Mouse (Mus musculus) midbrain, postnatal 0 days (tissue): ENCODE measurements around the gene Cldn20. TPM values are rescaled to one million over a fixed set of nuclear protein-coding genes. Genes with fewer than 3 reads are reported as not detected.

ENCODE experiments used
- ATAC-seq: fragments of 200-750 bp; cut with Nextera tagmentation; 2 replicates; pipeline ENCODE4 v1.8.0; 2017; ENCODE audit warnings: moderate number of reproducible peaks, mild to moderate bottlenecking, moderate TSS enrichment, moderate library complexity; ENCODE audit not compliant: low FRiP score
- DNase-seq: peaks from one replicate; pipeline ENCODE4 v3.0.0-alpha.2; 2015; ENCODE audit warnings: low spot score
- H3K27ac ChIP-seq: fragments of 300-500 bp; sonication (generic); 2 replicates; pipeline ENCODE4 v1.5.1; 2014; ENCODE audit warnings: low read depth, mild to moderate bottlenecking, low read length, mixed read lengths
- H3K27me3 ChIP-seq: fragments of 300-500 bp; sonication (generic); 2 replicates; pipeline ENCODE4 v1.6.1; 2014; ENCODE audit warnings: low read length, control low read depth, mixed read lengths; ENCODE audit not compliant: insufficient read depth
- H3K36me3 ChIP-seq: fragments of 300-500 bp; sonication (generic); 2 replicates; pipeline ENCODE4 v1.6.1; 2014; ENCODE audit warnings: low read length, control low read depth, mixed read lengths; ENCODE audit not compliant: insufficient read depth
- H3K4me1 ChIP-seq: fragments of 300-500 bp; sonication (generic); 2 replicates; pipeline ENCODE4 v1.6.1; 2014; ENCODE audit warnings: mild to moderate bottlenecking, control low read depth, antibody characterized with exemption, low read length, mixed read lengths; ENCODE audit not compliant: insufficient read depth
- H3K4me2 ChIP-seq: fragments of 300-500 bp; sonication (generic); 2 replicates; pipeline ENCODE4 v1.6.1; 2014; ENCODE audit warnings: low read depth, mild to moderate bottlenecking, low read length, mixed read lengths; ENCODE audit not compliant: poor library complexity, severe bottlenecking
- H3K4me3 ChIP-seq: fragments of 300-500 bp; sonication (generic); 2 replicates; pipeline ENCODE4 v1.5.1; 2014; ENCODE audit warnings: low read depth, mild to moderate bottlenecking, low read length, moderate library complexity
- H3K9ac ChIP-seq: fragments of 300-500 bp; sonication (generic); replicated peaks from 2 replicates; pipeline ENCODE4 v1.6.1; 2014; ENCODE audit warnings: mild to moderate bottlenecking, low read length, moderate library complexity, mixed read lengths; ENCODE audit not compliant: poor library complexity, severe bottlenecking
- H3K9me3 ChIP-seq: fragments of 300-500 bp; sonication (generic); 2 replicates; pipeline ENCODE4 v1.6.1; 2016; ENCODE audit warnings: low read length, control low read depth
- CTCF ChIP-seq: IDR thresholded peaks from 2 replicates; pipeline ENCODE4 v1.5.1; 2016; ENCODE audit warnings: antibody characterized with exemption, mild to moderate bottlenecking
- WGBS: fragments of 180-500 bp; shearing (Covaris S2); extraction: QIAGEN DNeasy Blood & Tissue Kit; methylation state at CpG from one replicate; pipeline ENCODE4 v1.1.7; 2014; 5-methylcytosine and 5-hydroxymethylcytosine counted together
- polyA plus RNA-seq: library from polyadenylated mRNA; unstranded; fragments of >200 nt; fragmentation: Nextera tagmentation; extraction: Ambion mirVana; gene quantifications from 2 replicates; pipeline ENCODE4 v1.2.1, GENCODE M21; 2015
- total RNA-seq: library from RNA; depleted of rRNA; stranded (reverse); fragments of >200 nt; gene quantifications from 2 replicates; pipeline ENCODE4 v1.2.3, GENCODE M21; 2014

Cldn20 gene
- total and polyA plus RNA-seq, 2 experiments from 2014 or later = 0.25 to 1.8 TPM

- no peak overlapping the region for H3K9ac ChIP-seq
- H3K4me2 ChIP-seq = no peak overlapping the region
- DNase-seq = no peak
- 93% methylated on average over 8 of the region's 8 CpGs for WGBS
- H3K36me3 ChIP-seq = no peaks in the 10 kb centered on the region
- no peak for ATAC-seq
- no peaks in the 10 kb centered on the region for H3K9me3 ChIP-seq
- no peak for TF ChIP-seq CTCF
- no peaks in the 10 kb centered on the region for H3K27me3 ChIP-seq
- H3K4me3 ChIP-seq = no peak overlapping the region
- no peak overlapping the region for H3K27ac ChIP-seq
- H3K4me1 ChIP-seq = no peaks in the 10 kb centered on the region
Observed at GRCm38 (mm10) chr17:3499468-3499867, 32.9 kb upstream of the Cldn20 start.

DNA sequence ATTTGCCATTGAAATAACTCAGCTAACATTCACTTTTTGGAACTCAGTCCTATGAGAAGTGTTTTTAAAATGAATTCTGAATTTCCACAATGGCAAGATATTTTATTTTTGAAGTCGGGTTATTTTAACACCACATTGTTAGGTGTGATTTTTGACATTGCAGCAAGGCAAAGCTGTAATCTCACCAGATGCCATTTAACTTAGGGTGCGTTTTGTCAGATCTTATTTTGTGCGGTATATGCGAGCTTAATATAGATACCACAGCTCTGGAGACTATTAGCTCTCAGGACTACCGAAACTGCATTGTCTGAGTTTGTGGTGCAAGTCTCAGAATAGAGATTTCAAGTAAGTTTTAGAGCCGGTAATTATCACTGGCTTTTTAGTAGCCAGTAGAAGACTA, 32.3 kb upstream of the Cldn20 start:
- DNase-seq = no peak
- 90% methylated on average over 6 of the region's 6 CpGs for WGBS
- ATAC-seq = no peak

GRCm38 (mm10) chr17:3500936-3501335, 31.4 kb upstream of the Cldn20 start:
- ATAC-seq = no peak
- H3K9me3 ChIP-seq = no peaks in the 10 kb centered on the region
- 88% methylated on average over 4 of the region's 4 CpGs for WGBS

More for the DNA sequence above, 32.3 kb upstream of the Cldn20 start:
- no peak for TF ChIP-seq CTCF
- no peaks in the 10 kb centered on the region for H3K36me3 ChIP-seq
- H3K4me1 ChIP-seq = no peaks in the 10 kb centered on the region
- no peak overlapping the region for H3K4me3 ChIP-seq
- no peak overlapping the region for H3K27ac ChIP-seq
- H3K4me2 ChIP-seq = no peak overlapping the region
- no peak overlapping the region for H3K9ac ChIP-seq
- H3K27me3 ChIP-seq = no peaks in the 10 kb centered on the region
- H3K9me3 ChIP-seq = no peaks in the 10 kb centered on the region

GRCm38 (mm10) chr17:3505711-3506110, 26.6 kb upstream of the Cldn20 start:
- DNase-seq (no peak), ATAC-seq (no peak)
- Histone ChIP-seq H3K27me3 (no peaks in the 10 kb centered on the region), H3K4me2 (no peak overlapping the region), H3K36me3 (no peaks in the 10 kb centered on the region), H3K9ac (no peak overlapping the region), H3K4me3 (no peak overlapping the region), H3K4me1 (no peaks in the 10 kb centered on the region), H3K27ac (no peak overlapping the region), H3K9me3 (no peaks in the 10 kb centered on the region)
- no peak for TF ChIP-seq CTCF
- WGBS = 86% methylated on average over 1 of the region's 1 CpGs

More at GRCm38 (mm10) chr17:3500936-3501335, 31.4 kb upstream of the Cldn20 start:
- H3K4me3 ChIP-seq = no peak overlapping the region
- no peaks in the 10 kb centered on the region for H3K27me3 ChIP-seq
- no peaks in the 10 kb centered on the region for H3K36me3 ChIP-seq
- H3K27ac ChIP-seq = no peak overlapping the region
- no peak overlapping the region for H3K4me2 ChIP-seq
- no peak overlapping the region for H3K9ac ChIP-seq
- peak; percentile 31; the same call in 1 of the 2 replicates for TF ChIP-seq CTCF
- H3K4me1 ChIP-seq = no peaks in the 10 kb centered on the region
- no peak for DNase-seq

GRCm38 (mm10) chr17:3506508-3506907, 25.8 kb upstream of the Cldn20 start:
- H3K27ac ChIP-seq = no peak overlapping the region
- H3K4me3 ChIP-seq = no peak overlapping the region
- H3K4me1 ChIP-seq = no peaks in the 10 kb centered on the region
- H3K4me2 ChIP-seq = no peak overlapping the region
- DNase-seq (no peak), ATAC-seq (no peak)
- no peaks in the 10 kb centered on the region for H3K36me3 ChIP-seq
- H3K27me3 ChIP-seq = no peaks in the 10 kb centered on the region
- no peaks in the 10 kb centered on the region for H3K9me3 ChIP-seq
- no peak for TF ChIP-seq CTCF
- WGBS = 90% methylated on average over 8 of the region's 8 CpGs
- no peak overlapping the region for H3K9ac ChIP-seq

DNA sequence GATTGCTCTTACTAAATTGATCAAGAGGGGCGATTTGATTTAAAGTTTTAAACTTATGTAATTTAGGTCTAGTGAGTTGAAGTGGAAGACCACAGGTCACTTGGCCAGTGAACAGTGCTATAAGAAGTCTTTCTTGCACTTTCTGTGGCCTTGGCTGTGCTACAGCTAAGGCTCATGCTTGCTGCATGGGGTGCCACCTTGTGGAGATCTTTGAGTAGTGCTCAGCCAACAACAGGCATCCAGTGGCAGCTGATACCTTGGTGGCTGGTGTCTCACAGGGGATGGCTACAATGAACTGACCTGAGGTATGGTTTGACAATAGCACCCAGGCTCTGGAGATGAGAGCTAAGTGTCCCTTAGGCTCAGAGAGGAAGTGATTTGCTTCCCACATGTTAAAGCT, 22.5 kb upstream of the Cldn20 start:
- no peaks in the 10 kb centered on the region for H3K36me3 ChIP-seq

More for the DNA sequence above, 22.5 kb upstream of the Cldn20 start:
- Histone ChIP-seq H3K4me1 (no peaks in the 10 kb centered on the region), H3K27me3 (no peaks in the 10 kb centered on the region), H3K9me3 (no peaks in the 10 kb centered on the region), H3K27ac (no peak overlapping the region), H3K4me3 (no peak overlapping the region), H3K4me2 (no peak overlapping the region), H3K9ac (no peak overlapping the region)
- peak; percentile 95 for TF ChIP-seq CTCF
- DNase-seq = peak; percentile 84
- WGBS = 11% methylated on average over 1 of the region's 1 CpGs
- ATAC-seq = no peak
